Mouse (Mus musculus): ENCODE data around the gene Irgm1. TPM values are rescaled to one million over a fixed set of nuclear protein-coding genes. Genes with fewer than 3 reads are reported as not detected.
"Not testable (repeated sequence)": the region's sequence is repeated elsewhere in the genome, so short reads cannot be mapped to it uniquely, and the experiment has no call there.

Gene Irgm1
- polyA plus RNA-seq (2012; rRNA removed) = 0.75 and 0.78 TPM in 2 replicates

DNA sequence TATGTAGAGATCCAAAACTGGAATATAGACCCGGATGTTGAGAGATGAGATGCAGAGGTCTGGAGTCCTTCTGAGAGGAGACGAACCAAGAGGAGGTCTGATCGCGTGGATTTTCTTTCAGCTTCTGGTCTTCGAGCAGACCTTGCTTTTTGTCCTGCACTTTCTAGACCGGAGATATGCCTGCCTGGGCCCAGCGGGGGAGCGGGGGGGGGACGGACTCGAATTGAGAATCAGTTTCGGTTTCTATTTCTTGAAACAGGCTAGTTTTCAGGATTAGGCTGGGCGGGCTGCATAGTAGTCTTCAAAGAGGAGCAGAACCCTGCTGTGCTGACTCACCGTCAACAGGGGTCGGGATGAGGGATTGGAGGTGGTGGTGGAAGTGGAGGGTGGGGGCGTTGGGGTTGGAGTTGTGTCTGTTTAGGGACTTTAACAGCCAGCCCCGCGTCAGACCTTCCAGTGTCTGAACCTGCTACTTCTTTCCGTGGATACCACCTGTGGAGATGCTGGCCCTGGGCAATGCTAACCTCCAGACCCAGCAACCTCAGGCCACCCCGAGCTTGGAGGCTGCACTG, at the start of gene Irgm1:
Gene Irgm1 (minus strand): TSS at position 483 of the 572 bp plus-strand sequence.
- peak within 1 kb of the TSS; percentile 81 for H3K27ac ChIP-seq (ENCODE audit: control insufficient read depth, insufficient read depth, low read depth, low read length)
- peaks cover 13% of the 10 kb centered on the region for H3K4me1 ChIP-seq (ENCODE audit: control insufficient read depth, insufficient read depth, low read length)
- no peaks in the 10 kb centered on the region for H3K36me3 ChIP-seq (ENCODE audit: control insufficient read depth, insufficient read depth, low read length)
- no peaks in the 10 kb centered on the region for H3K27me3 ChIP-seq (ENCODE audit: control insufficient read depth, insufficient read depth, low read length)
- TF ChIP-seq POLR2A (IDR thresholded peaks at IDR 0.05; ENCODE audit: control insufficient read depth, low read depth, low read length) = 0 out of 2 replicates have a peak, but pooled peaks have one; percentile 25
- no peak for TF ChIP-seq CTCF (IDR thresholded peaks at IDR 0.05; ENCODE audit: control insufficient read depth, insufficient read depth, insufficient replicate concordance, low read depth, low read length)
- H3K4me3 ChIP-seq (ENCODE audit: control insufficient read depth, low read depth, low read length) = peak within 1 kb of the TSS; percentile 71

DNA sequence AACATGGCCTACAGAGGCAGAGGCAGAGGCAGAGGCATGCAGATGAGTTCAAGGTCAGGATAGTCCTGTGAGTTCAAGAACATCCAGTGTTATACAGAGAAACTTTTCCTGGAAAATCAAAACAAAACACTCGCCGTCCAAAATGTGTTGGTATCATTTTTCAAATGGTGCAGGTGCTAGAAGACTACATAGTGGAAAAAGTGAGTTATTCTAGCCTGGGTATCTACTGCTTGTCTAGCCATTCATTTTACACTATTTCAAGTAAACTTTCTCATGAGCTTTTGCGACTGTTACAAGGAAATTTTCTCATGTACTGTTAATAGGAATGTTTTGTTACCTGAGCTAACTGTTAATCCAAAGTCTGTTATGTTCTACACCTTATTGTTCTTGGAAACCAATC, 46.9 kb upstream of the Irgm1 start:
- Histone ChIP-seq H3K27me3 (ENCODE audit: control insufficient read depth, insufficient read depth, low read length) (no peaks in the 10 kb centered on the region), H3K4me1 (ENCODE audit: control insufficient read depth, insufficient read depth, low read length) (no peaks in the 10 kb centered on the region), H3K27ac (ENCODE audit: control insufficient read depth, insufficient read depth, low read depth, low read length) (no peak overlapping the region), H3K36me3 (ENCODE audit: control insufficient read depth, insufficient read depth, low read length) (no peaks in the 10 kb centered on the region), H3K4me3 (ENCODE audit: control insufficient read depth, low read depth, low read length) (no peak overlapping the region)
- TF ChIP-seq POLR2A (IDR thresholded peaks at IDR 0.05; ENCODE audit: control insufficient read depth, low read depth, low read length) = no peak
- TF ChIP-seq CTCF (IDR thresholded peaks at IDR 0.05; ENCODE audit: control insufficient read depth, insufficient read depth, insufficient replicate concordance, low read depth, low read length) = no peak

DNA sequence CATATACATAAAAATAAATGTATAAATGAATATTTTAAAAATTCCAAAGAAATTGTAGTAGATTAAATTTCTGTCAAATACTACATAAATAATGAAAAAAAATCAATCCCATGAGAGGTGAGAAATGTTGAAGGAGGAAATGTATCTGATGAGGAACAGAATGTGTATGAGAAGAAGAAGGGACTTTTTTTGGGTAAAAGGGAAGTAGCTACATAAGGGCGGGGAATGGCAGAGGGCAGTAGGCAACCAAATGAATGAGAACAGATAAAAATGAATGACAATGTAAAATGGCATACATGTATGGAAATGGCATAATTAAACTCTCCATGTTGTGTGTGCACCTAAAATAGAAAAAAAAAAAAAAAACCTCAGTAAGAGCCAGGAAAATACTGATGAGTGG, 42.1 kb upstream of the Irgm1 start:
- no peaks in the 10 kb centered on the region for H3K36me3 ChIP-seq (ENCODE audit: control insufficient read depth, insufficient read depth, low read length)
- no peaks in the 10 kb centered on the region for H3K27me3 ChIP-seq (ENCODE audit: control insufficient read depth, insufficient read depth, low read length)
- TF ChIP-seq POLR2A (IDR thresholded peaks at IDR 0.05; ENCODE audit: control insufficient read depth, low read depth, low read length) = no peak
- TF ChIP-seq CTCF (IDR thresholded peaks at IDR 0.05; ENCODE audit: control insufficient read depth, insufficient read depth, insufficient replicate concordance, low read depth, low read length) = no peak
- H3K27ac ChIP-seq (ENCODE audit: control insufficient read depth, insufficient read depth, low read depth, low read length) = no peak overlapping the region
- H3K4me3 ChIP-seq (ENCODE audit: control insufficient read depth, low read depth, low read length) = no peak overlapping the region
- no peaks in the 10 kb centered on the region for H3K4me1 ChIP-seq (ENCODE audit: control insufficient read depth, insufficient read depth, low read length)

DNA sequence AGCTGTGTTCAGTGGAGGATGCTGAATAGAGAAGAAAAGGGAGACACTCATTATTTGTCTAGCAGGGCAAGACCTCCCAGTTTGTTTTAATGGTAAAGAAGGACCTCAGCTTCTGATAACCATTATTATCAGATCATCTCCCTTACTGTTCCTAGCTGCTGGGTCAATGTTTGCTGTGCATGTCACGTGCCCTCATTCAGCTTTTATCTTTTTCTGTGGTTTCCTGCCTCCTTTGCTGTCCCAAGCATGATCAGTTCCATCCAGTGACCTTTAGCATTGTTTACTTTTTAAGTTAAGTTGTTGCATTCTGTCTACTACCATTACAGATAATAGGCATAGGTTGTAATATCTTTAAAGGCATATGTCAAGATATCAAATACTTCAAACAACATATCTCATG, 37.0 kb upstream of the Irgm1 start:
- Histone ChIP-seq H3K4me1 (ENCODE audit: control insufficient read depth, insufficient read depth, low read length) (no peaks in the 10 kb centered on the region), H3K27ac (ENCODE audit: control insufficient read depth, insufficient read depth, low read depth, low read length) (no peak overlapping the region), H3K4me3 (ENCODE audit: control insufficient read depth, low read depth, low read length) (no peak overlapping the region), H3K36me3 (ENCODE audit: control insufficient read depth, insufficient read depth, low read length) (no peaks in the 10 kb centered on the region), H3K27me3 (ENCODE audit: control insufficient read depth, insufficient read depth, low read length) (no peaks in the 10 kb centered on the region)
- TF ChIP-seq CTCF (IDR thresholded peaks at IDR 0.05; ENCODE audit: control insufficient read depth, insufficient read depth, insufficient replicate concordance, low read depth, low read length) (no peak), POLR2A (IDR thresholded peaks at IDR 0.05; ENCODE audit: control insufficient read depth, low read depth, low read length) (no peak)

DNA sequence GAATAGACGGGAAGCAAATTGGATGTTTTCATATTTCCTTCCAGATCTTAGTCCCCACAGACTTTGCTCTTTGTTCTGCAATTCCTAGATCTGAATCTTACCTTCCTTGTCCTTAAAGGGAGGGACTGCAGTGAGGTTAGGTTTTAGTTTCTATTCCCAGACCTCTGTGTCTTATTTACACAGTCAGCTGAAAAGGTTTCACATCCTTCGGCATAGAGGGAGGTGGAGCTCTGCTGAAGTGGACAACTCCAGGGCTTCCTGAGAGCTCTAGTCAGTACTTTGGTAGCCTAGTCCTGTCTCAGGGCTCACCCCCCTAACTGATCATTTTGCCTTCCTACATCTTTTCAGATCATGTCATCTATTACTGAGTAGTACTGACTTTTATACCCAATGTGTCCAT, 30.5 kb upstream of the Irgm1 start, which contains the start of gene Gm5431:
Gene Gm5431 (minus strand): TSS at position 194 of the 400 bp plus-strand sequence.
- no peaks in the 10 kb centered on the region for H3K27me3 ChIP-seq (ENCODE audit: control insufficient read depth, insufficient read depth, low read length)
- no peaks in the 10 kb centered on the region for H3K4me1 ChIP-seq (ENCODE audit: control insufficient read depth, insufficient read depth, low read length)
- no peaks in the 10 kb centered on the region for H3K36me3 ChIP-seq (ENCODE audit: control insufficient read depth, insufficient read depth, low read length)
- no peak within 1 kb of the TSS for H3K4me3 ChIP-seq (ENCODE audit: control insufficient read depth, low read depth, low read length)
- TF ChIP-seq POLR2A (IDR thresholded peaks at IDR 0.05; ENCODE audit: control insufficient read depth, low read depth, low read length) (no peak), CTCF (IDR thresholded peaks at IDR 0.05; ENCODE audit: control insufficient read depth, insufficient read depth, insufficient replicate concordance, low read depth, low read length) (no peak)
- no peak within 1 kb of the TSS for H3K27ac ChIP-seq (ENCODE audit: control insufficient read depth, insufficient read depth, low read depth, low read length)

DNA sequence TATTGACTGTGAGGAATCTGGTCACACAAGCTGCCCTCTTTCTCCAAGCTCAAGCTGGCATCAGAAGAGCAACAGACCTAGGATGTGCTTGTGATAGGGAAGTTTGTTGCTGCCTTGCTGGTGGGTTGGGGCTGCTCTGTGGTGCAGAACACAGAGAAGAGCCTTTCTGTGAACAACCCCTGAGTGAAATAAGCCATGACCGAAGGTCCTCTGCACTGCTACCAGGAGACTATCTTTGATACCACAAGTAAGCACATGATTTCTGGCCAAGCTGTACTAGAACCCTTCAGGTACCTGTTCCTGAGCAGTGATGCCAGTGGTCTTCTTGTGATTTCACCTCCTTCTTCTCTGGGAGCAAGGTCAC, 30.1 kb upstream of the Irgm1 start:
- H3K27me3 ChIP-seq (ENCODE audit: control insufficient read depth, insufficient read depth, low read length); H3K4me3 ChIP-seq (ENCODE audit: control insufficient read depth, low read depth, low read length); H3K36me3 ChIP-seq (ENCODE audit: control insufficient read depth, insufficient read depth, low read length); H3K27ac ChIP-seq (ENCODE audit: control insufficient read depth, insufficient read depth, low read depth, low read length); H3K4me1 ChIP-seq (ENCODE audit: control insufficient read depth, insufficient read depth, low read length): not testable (repeated sequence)

DNA sequence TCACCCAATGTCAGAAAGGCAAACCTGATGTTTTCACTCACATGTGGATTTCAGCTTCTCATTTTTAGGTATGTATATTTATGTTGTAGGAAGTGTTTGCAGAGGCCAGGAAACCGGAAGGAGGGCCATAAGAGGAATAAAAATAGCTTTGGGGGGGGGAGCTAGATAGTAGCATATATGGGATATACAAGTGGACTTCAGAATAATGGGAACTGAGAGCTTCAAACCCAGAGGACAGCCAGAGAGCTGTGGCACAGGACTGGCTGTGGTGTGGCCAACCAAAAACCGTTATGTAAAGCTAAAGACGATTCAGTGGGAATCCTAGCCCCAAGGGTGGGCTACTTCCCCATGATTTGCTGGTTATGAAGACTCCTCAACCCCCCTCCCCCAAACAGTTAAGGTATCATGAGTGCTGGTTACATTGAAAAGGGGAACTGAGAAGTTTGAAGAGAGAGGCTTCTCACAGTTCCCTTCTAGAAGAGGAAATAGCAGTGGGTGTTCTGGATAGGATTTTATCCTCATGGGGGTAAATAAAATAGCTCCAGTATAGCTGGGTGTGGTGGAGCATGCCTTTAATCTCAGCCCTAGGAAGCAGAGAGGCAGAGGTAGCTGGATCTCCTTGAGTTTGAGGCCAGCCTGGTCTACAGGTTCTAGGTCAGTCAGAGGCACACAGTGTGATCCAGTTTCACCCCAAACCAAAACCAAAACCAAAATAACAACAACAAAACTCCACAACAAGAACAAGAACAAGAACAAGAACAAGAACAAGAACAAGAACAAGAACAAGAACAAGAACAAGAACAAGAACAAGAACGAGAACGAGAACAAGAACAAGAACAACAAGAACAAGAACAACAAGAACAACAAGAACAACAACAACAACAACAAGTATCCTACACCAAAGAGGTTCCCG, 29.4 kb upstream of the Irgm1 start:
- not testable (repeated sequence) for H3K4me1 ChIP-seq (ENCODE audit: control insufficient read depth, insufficient read depth, low read length); H3K4me3 ChIP-seq (ENCODE audit: control insufficient read depth, low read depth, low read length); H3K27ac ChIP-seq (ENCODE audit: control insufficient read depth, insufficient read depth, low read depth, low read length); H3K27me3 ChIP-seq (ENCODE audit: control insufficient read depth, insufficient read depth, low read length); H3K36me3 ChIP-seq (ENCODE audit: control insufficient read depth, insufficient read depth, low read length)
